Mouse (Mus musculus) adrenal gland (tissue): Measurements from ENCODE around the gene Cep135.

ENCODE experiments used
- intact Hi-C: fragments of 180-260 bp; cut with DNase I; formaldehyde crosslinking; loops from one replicate; pipeline ENCODE4 v1.15.1; 2025

Gene Cep135

GRCm38 (mm10) chr5:76681895-76682656 lies 93.6 kb downstream of the Cep135 start:
- intact Hi-C loops: no loop called here

- intact Hi-C loops: no loop called here
Measured at GRCm38 (mm10) chr5:76683455-76683854, 95.0 kb downstream of the Cep135 start.

GRCm38 (mm10) chr5:76684658-76685605 lies 96.4 kb downstream of the Cep135 start:
- intact Hi-C loops: no loop called here

GRCm38 (mm10) chr5:76687961-76688600 lies 99.6 kb downstream of the Cep135 start:
- intact Hi-C loops: no loop called here

- intact Hi-C loops: no loop called here
Measured at GRCm38 (mm10) chr5:76688643-76689042, 100.1 kb downstream of the Cep135 start.

GRCm38 (mm10) chr5:76690177-76690593 lies 101.7 kb downstream of the Cep135 start:
- intact Hi-C loops: no loop called here

- intact Hi-C loops: no loop called here
Measured at GRCm38 (mm10) chr5:76691251-76691650, 102.8 kb downstream of the Cep135 start.

GRCm38 (mm10) chr5:76691706-76692424 lies 103.4 kb downstream of the Cep135 start:
- intact Hi-C loops: no loop called here
